Mouse (Mus musculus): ENCODE measurements around the gene Gps1.
A peak's percentile ranks its signal among the peaks of the same experiment; 100 is the strongest.
"Not testable (repeated sequence)": the region's sequence is repeated elsewhere in the genome, so short reads cannot be mapped to it uniquely, and the experiment has no call there.

Gps1 gene

GRCm38 (mm10) chr11:120784064-120784791 is at the start of gene Gps1, which contains the start of gene Rfng:
Gps1 (plus strand) TSS chr11:120784272.
Rfng (minus strand) TSS chr11:120784207.
- DNase-seq (ENCODE audit: low spot score in 2 of 2), result peak; percentile 87 to 89

DNA sequence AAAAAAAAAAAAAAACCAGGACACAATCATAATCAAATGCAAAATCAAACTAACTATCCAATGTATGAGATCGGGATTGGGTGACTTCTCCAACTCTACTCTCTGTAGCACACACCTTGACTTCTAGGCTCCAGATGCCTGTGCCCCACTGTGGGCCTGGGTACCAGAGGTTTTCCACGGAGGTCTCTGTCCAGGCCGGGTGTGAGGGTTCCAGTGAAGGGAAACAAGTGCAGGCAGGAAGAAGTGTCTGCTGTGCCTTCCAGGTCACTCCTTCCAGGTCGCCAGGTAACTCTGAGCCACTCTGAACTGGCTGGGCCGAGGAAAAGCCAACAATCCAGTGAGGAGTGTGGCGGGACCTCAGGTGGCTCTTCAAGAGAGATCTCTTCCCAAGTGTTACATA is 47.6 kb upstream of the Gps1 start:
- no peak for DNase-seq (ENCODE audit: low spot score in 2 of 2)

GRCm38 (mm10) chr11:120740981-120741380 is 43.1 kb upstream of the Gps1 start:
- DNase-seq (ENCODE audit: low spot score in 2 of 2), result no peak

DNA sequence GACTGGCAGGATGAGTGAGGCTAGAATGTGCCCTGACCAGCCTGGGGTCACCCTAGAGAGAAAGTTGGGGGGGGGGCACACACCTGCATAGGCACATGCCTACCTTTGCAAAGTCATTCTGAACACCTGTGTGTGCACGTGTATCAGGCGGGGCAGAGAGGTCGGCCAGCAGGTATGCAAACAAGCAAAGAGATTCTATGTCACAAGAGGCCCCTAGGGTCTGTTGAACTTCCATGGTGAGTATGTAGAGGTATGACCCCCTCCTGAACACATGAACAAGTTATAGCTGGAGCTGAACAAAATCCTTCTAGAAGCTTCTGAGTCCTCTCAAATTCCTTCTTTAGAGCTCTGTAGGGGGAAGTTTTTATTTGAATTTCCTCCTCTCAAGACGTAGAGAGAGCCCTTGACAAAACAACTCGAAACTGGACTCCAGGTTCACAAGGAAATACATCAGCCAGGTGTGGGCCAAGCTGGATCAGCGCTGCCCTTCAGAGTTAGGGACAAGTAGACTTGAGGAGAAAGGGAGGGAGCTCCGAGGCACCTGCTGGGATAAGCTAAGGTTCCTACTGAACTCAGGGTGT is 39.9 kb upstream of the Gps1 start:
- no peak for DNase-seq (ENCODE audit: low spot score in 2 of 2)

DNA sequence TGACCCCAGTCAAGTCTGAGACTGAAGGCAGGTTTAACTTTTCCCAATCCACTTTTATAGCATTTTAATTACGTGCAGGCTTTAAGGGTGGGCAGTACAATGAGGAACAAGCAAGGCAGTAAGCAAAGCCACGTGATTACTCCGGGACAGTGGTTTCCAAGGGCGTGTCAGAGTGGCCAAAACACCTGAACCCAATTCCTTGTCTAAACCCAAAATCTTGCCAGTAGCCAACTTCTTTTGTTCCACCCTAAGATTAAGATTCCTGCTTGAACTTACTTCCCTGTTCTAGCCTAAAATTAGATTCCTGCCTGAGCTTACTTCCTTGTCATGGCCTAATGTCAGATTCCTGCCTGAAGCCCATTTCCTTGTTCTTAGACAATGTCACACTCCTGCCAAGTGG is 36.1 kb upstream of the Gps1 start:
- DNase-seq (ENCODE audit: low spot score in 2 of 2), result no peak

- no peak for DNase-seq (ENCODE audit: low spot score in 2 of 2)
Measured at GRCm38 (mm10) chr11:120749430-120749829, 34.6 kb upstream of the Gps1 start.

DNA sequence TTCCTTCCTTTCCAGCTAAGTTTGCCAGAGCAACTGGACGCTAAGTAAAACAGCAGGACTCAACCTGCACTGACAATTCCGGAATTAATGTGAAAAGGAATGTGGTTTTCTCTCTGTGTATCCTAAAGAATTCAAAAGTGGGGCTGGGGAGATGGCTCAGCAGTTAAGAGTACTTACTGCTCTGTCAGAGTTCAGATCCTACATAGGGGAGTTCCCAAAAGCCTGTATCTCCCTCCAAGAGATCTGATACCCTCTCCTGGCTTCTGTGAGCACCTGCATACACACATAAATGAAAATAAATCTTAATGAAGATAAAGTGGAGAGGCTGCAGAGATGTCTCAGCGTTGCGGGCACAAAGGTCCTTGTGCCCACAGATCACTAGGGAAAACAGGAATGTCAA is 32.5 kb upstream of the Gps1 start:
- DNase-seq (ENCODE audit: low spot score in 2 of 2), result no peak

- no peak for DNase-seq (ENCODE audit: low spot score in 2 of 2)
Measured at GRCm38 (mm10) chr11:120760236-120760635, 23.8 kb upstream of the Gps1 start.

- no peak for DNase-seq (ENCODE audit: low spot score in 2 of 2)
Measured at GRCm38 (mm10) chr11:120761811-120762671, 22.0 kb upstream of the Gps1 start.

GRCm38 (mm10) chr11:120762672-120763041 is 21.4 kb upstream of the Gps1 start, which contains the start of gene Hmga1b:
Hmga1b (plus strand) TSS chr11:120762794.
- not testable (repeated sequence) for DNase-seq (ENCODE audit: low spot score in 2 of 2)

DNA sequence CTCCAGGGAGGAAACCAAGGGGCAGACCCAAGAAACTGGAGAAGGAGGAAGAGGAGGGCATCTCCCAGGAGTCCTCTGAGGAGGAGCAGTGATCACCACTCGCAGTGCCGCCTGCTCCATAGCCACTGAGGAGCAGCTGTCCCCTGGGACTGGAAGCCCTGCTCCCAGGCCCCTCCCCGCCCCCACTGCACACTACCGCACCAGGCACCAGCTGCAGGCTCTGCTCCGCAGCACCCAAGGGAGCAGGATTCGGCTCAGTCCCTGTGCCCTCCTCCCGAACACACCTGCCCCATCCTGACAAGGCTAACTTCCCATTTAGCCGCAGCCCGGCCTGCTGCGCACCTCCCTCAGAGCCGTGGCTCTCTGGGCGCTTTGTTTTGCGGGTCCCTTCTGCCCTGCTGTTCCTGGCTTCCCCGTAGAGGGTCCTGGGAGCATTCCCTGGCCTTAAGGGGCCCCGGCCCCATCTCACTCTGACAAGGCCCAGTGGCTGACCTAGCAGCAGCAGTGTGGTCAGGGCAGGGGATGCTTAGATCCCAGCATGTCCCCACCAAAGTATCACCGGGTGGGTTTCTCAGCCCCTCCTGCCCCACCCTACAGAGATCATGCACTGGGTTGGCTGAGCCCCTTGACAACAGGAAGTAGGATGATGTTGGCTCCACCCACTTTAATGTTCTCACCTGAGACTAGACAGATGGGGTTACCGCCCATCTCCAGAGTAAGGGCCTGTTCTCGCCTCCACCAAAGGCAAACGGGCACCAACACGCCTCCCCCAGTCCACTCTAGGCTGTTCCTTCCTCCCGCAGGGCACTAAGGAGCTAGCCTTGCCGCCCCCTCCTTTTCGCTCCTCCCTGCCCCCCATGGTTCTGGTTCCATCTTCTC is 20.7 kb upstream of the Gps1 start:
- DNase-seq (ENCODE audit: low spot score in 2 of 2), result not testable (repeated sequence)

GRCm38 (mm10) chr11:120767023-120767422 is 17.0 kb upstream of the Gps1 start:
- DNase-seq (ENCODE audit: low spot score in 2 of 2), result not testable (repeated sequence)

DNA sequence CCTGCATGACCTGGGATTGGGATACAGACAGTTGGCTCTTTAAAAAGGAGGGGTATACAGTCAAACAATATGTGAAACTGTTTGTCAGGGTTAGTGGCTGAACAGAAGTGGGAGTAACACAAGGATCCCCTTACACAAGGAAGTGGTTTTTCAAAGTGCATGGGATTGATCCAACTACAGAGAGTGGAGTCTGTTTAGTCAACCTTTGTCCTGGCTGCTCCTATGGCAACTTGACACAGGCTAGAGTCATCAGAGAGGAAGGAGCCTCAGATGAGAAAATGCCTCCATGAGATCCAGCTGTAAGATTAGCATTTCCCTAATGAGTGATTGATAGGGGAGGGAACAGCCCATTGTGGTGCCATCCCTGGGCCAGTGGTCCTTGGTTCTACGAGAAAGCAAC is 15.9 kb upstream of the Gps1 start:
- DNase-seq (ENCODE audit: low spot score in 2 of 2), result no peak

- no peak for DNase-seq (ENCODE audit: low spot score in 2 of 2)
Measured at GRCm38 (mm10) chr11:120772749-120773148, 11.3 kb upstream of the Gps1 start.

DNA sequence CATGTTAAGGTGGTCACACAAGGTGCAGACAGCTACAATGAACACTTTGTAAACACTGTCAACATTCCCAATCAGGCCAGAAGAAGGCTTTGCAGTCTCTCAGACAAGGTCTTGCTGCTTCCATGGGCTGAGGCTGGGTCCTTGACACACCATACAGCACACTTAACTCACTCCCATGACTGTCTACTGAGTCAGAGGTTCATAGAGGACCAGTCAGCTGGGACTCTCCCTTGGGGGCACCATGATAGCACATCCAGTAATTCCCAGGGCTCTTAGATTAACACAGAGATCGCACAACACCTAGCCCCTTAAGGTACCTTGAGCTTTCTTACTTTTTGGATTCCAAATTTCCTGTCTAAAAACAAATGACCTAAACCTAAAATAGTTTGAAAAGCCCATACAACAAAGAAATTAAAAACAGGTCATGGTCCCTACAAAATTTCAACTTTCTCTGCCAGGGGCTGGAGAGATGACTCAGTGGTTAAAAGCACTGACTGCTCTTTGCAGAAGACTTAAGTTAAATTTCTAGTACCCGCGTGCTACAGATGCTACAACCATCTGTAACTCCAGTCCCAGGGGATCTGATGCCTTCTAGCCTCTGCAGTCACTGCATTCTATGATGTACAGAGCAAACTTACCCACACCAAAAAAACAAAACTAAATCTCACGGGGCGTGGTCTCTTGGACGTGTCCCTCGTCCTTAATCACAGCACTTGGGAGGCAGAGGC is 10.4 kb upstream of the Gps1 start:
- DNase-seq (ENCODE audit: low spot score in 2 of 2), result no peak

DNA sequence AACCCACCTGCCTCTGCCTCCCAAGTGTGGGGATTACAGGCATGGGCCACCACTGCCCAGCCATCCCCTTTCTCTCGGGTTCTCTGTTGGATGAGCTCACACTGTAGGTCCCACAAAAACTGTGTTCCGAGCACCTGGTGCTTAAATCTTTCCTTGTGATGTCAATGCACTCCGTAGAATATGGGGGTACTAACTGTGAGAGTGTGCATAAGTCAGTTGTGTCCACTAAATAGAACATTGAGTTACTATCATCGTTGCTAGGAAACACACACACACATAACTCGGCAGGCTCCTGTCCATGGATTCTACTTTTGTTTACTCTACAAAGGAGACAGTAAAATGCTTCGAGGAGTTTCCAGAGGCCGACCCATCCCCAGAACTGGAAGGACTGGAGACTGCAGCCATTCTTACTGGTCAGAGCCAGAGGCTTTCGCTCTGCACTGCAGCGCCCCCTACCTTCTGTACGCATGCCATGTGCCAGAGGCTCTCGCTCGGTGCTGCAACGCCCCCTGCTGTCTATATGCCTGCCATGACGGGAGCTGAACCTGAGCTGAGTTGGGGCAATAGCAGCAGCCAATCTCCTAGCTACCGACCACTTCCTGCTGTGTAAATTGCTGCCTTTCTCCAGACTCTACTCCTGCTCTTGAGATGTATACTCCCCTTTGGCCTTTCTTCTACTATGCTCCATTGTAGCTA is 8.2 kb upstream of the Gps1 start:
- DNase-seq (ENCODE audit: low spot score in 2 of 2), result peak; percentile 91 to 95

GRCm38 (mm10) chr11:120777123-120777522 is 6.9 kb upstream of the Gps1 start:
- DNase-seq (ENCODE audit: low spot score in 2 of 2), result no peak

DNA sequence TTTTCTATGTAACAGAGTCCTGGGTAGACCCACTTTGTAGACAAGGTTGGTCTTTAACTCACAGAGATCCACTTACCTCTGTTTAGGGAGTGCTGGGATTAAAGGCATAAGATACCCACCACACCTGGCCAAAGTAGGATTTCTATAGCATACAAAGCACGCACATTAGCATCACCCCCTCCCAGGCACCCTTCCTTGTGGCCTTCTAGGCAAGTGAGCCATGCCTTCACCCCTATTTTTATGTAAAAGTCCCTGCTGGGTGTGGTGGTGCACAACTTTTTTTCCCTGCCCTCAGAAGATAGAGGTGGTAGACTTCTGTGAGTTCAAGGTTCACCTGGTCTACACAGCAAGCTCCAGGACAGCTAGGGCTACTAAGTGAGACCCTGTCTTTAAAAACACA is 4.2 kb upstream of the Gps1 start:
- DNase-seq (ENCODE audit: low spot score in 2 of 2), result no peak

DNA sequence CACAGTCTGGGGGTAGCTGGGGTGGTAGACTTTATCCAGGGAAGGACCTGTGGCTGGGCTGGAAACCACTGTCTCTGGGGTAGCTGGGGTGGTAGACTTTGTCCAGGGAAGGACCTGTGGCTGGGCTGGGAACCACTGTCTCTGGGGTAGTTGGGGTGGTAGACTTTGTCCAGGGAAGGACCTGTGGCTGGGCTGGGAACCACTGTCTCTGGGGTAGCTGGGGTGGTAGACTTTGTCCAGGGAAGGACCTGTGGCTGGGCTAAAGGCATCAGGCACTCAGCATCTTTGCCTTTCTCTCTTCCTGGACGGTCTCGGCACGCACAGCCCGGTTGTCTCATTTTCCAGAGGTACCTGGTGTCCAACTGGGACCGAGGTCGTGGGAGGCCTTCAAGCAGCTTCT is 2.7 kb upstream of the Gps1 start:
- not testable (repeated sequence) for DNase-seq (ENCODE audit: low spot score in 2 of 2)

GRCm38 (mm10) chr11:120783426-120784063 is 527 bp upstream of the Gps1 start:
- DNase-seq (ENCODE audit: low spot score in 2 of 2), result no peak

Measured in right cerebral cortex, postnatal 10 days (tissue).